Mouse (Mus musculus) hematopoietic stem cell, adult 5-6 weeks (primary cell): ENCODE measurements around the gene Olfr313. TPM values are rescaled to one million over a fixed set of nuclear protein-coding genes. Genes with fewer than 3 reads are reported as not detected.
A peak's percentile ranks its signal among the peaks of the same experiment; 100 is the strongest.
"Not testable (repeated sequence)": the region's sequence is repeated elsewhere in the genome, so short reads cannot be mapped to it uniquely, and the experiment has no call there.

Source experiments
- ATAC-seq, 2 experiments: fragments of 125-278 bp in 1 of 2; replicated peaks in 1 of 2; 2 replicates each; pipeline ENCODE4 v1.8.0; 2016 to 2017; ENCODE audit warnings: inconsistent platforms in 2 of 2, mild to moderate bottlenecking in 2 of 2, moderate number of reproducible peaks in 2 of 2, low read depth in 1 of 2, moderate TSS enrichment in 1 of 2; ENCODE audit not compliant: low FRiP score in 2 of 2, poor library complexity in 2 of 2, severe bottlenecking in 2 of 2, insufficient read depth in 1 of 2, low TSS enrichment in 1 of 2
- total RNA-seq: library from RNA; stranded (forward); fragments of 172-1452, 232-1000 nt; gene quantifications from 2 replicates; pipeline ENCODE4 v1.2.3, GENCODE M21; 2017

Olfr313 gene
- total RNA-seq, 1 experiment from 2014 or later: not detected

DNA sequence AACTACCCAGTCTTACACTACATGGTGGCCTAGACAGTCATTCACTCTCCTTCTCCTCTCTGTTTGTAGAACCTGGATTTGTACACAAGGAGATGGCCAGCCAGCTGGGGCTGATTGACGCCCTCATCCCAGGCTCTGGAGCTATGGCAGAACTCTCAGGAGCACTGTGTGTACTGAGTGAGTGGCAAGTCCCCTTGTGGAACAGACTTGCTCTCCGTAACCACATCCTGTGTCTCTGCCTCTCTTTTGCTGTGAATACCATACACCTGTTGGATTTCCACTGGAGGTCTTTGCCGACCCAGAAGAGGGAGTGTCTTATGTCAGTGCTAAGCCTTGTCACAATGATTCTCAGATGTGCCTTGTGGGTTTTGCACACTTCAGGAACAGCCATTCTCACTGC lies 17.7 kb downstream of the Olfr313 start:
- ATAC-seq: not testable (repeated sequence)

GRCm38 (mm10) chr11:58838951-58839350 lies 24.2 kb downstream of the Olfr313 start, which contains the start of gene Olfr311:
Olfr311 (plus strand) TSS chr11:58839251.
- ATAC-seq: not testable (repeated sequence)

DNA sequence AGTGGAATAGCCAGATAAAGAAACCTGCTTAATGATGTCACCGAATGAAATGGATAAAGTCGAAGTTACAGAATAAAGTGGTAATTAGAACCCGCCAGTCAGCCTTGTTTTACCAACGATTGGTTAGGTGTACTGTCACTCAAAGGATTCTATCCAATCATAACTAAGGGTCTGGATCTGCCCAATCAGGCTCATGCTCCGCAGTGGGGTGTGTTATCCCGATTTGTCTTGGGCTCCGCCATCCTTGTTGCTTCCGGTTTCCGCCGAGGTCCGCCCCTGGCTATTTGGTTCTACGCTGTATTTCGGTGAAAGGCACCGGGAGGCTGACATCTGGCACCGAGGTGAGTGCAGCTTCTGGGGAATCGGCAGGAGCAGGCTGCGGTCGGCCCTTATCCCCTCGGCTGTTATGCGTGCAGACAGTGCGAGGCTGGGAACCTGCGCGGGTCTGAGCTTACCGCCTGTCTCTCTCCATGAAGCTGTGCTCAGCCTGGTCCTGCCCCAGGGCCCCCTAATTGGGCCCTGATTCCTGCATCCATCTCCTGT lies 32.2 kb downstream of the Olfr313 start, which contains the start of gene Gm12258:
Gene Gm12258, plus strand, starts transcription at position 240 of the 543 bp plus-strand sequence.
- ATAC-seq: peak; percentile 98 to 99

- peak in 1 of 2 experiments; percentile 29; a peak in 2 of 4 replicates for ATAC-seq
These were observed 32.8 kb downstream of the Olfr313 start for GRCm38 (mm10) chr11:58847636-58848035.

DNA sequence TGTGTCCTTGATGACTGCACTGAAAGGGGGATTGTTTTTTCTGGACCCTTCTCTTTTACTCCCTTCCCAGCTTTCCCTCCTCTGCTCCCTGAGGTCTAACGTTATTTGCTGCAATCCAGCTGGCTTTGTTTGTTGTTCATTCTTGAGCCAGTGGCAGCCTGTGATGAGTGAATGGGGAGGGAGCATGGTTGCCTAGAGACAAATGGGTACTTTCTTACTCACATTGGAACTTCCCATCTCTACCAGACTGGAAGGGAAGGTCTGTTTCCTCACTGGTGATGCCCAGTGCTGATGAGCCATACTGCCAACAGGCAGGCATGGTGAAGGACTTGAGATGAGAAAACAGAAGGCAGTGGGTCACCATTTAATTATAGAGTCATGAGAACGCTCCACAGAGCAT lies 34.9 kb downstream of the Olfr313 start:
- ATAC-seq: no peak

DNA sequence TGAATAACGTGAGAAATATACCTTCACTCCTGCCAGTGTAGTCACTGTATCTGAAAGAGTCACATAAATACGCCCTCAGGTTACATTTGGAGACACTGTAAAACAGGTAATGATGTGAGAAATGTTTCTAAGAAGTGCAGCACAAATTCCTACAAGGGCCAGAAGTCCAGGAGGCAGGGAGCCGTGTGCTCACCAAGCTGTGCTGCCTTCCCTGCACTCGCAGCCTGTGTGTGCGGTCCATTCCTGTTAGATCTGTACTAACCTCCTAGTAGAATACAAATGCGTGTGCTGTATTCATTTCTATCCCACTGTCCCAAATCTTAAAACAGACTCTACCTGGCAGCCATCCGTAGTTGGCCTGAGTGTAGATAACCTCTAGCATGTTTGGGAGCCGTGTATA lies 45.9 kb downstream of the Olfr313 start:
- no peak for ATAC-seq

GRCm38 (mm10) chr11:58867039-58867953 lies 52.5 kb downstream of the Olfr313 start, which contains the start of gene 2810021J22Rik:
2810021J22Rik (plus strand) TSS chr11:58867216.
- ATAC-seq: peak; percentile 92 to 96

- ATAC-seq: no peak
These were observed 53.1 kb downstream of the Olfr313 start for GRCm38 (mm10) chr11:58867954-58868330.

Other genes with a start within 250 kb of the Olfr313 start
- gene Olfr224, start 244.4 kb upstream of the Olfr313 start, total RNA-seq: not detected in 2 replicates
- not detected in 2 replicates for gene Olfr325, start 237.3 kb upstream of the Olfr313 start, total RNA-seq
- gene Olfr324, start 219.9 kb upstream of the Olfr313 start, total RNA-seq: not detected in 2 replicates
- not detected in 2 replicates for gene 2210407C18Rik, start 198.9 kb upstream of the Olfr313 start, total RNA-seq
- not detected in 2 replicates for gene Olfr323, start 184.5 kb upstream of the Olfr313 start, total RNA-seq
- gene Trim58, start 174.5 kb upstream of the Olfr313 start, total RNA-seq: 2.8 and 3.9 TPM in 2 replicates
- not detected in 2 replicates for gene Olfr322, start 156.2 kb upstream of the Olfr313 start, total RNA-seq
- not detected in 2 replicates for gene Olfr320, start 133.9 kb upstream of the Olfr313 start, total RNA-seq
- not detected in 2 replicates for gene Olfr319, start 115.8 kb upstream of the Olfr313 start, total RNA-seq
- not detected in 2 replicates for gene Olfr318, start 91.0 kb upstream of the Olfr313 start, total RNA-seq
- not detected in 2 replicates for gene Olfr317, start 75.8 kb upstream of the Olfr313 start, total RNA-seq
- not detected in 2 replicates for gene Olfr316, start 62.3 kb upstream of the Olfr313 start, total RNA-seq
- not detected in 2 replicates for gene Olfr315, start 41.8 kb upstream of the Olfr313 start, total RNA-seq
- not detected in 2 replicates for gene Olfr314, start 32.0 kb upstream of the Olfr313 start, total RNA-seq
- not detected in 2 replicates for gene Fam183b, start 13.0 kb upstream of the Olfr313 start, total RNA-seq
- not detected in 2 replicates for gene Olfr312, start 14.2 kb downstream of the Olfr313 start, total RNA-seq
- gene Olfr311, start 24.3 kb downstream of the Olfr313 start, total RNA-seq: not detected in 2 replicates
- gene Gm12258, start 32.2 kb downstream of the Olfr313 start, total RNA-seq: 2.5 and 7.9 TPM in 2 replicates
- gene 2810021J22Rik, start 52.2 kb downstream of the Olfr313 start, total RNA-seq: 1.7 and 1.9 TPM in 2 replicates
- gene Zfp39, start 89.2 kb downstream of the Olfr313 start, total RNA-seq: 7.3 and 15.1 TPM in 2 replicates
- 0.50 and 4.1 TPM in 2 replicates for gene Btnl10, start 102.9 kb downstream of the Olfr313 start, total RNA-seq
- gene Rnf187, start 123.9 kb downstream of the Olfr313 start, total RNA-seq: 82.1 and 83.1 TPM in 2 replicates
- gene Hist3h2ba, start 133.9 kb downstream of the Olfr313 start, total RNA-seq: 2.0 and 4.1 TPM in 2 replicates
- gene Hist3h2a, start 139.7 kb downstream of the Olfr313 start, total RNA-seq: 146 and 162 TPM in 2 replicates
- not detected in 2 replicates for gene Trim17, start 139.7 kb downstream of the Olfr313 start, total RNA-seq
- gene Trim11, start 163.1 kb downstream of the Olfr313 start, total RNA-seq: 21.0 and 27.6 TPM in 2 replicates